Mouse (Mus musculus): ENCODE results near the gene Rragc.

- TF ChIP-seq GATA1 (IDR thresholded peaks at IDR 0.05; ENCODE audit: low read length): no peak
- TF ChIP-seq TAL1 (IDR thresholded peaks at IDR 0.05; ENCODE audit: low read length): no peak
These were observed 10.7 kb downstream of the Rragc start for GRCm38 (mm10) chr4:123927961-123928360.

Data from erythroblast, embryonic 14.5 days (primary cell).